Mouse (Mus musculus): ENCODE measurements at regions not wholly inside any gene's neighbourhood (a gene's known extent, or its start where the extent isn't known, plus 50 kb on each side); places are given as distances from the start of the nearest gene placed in this dataset.

DNA sequence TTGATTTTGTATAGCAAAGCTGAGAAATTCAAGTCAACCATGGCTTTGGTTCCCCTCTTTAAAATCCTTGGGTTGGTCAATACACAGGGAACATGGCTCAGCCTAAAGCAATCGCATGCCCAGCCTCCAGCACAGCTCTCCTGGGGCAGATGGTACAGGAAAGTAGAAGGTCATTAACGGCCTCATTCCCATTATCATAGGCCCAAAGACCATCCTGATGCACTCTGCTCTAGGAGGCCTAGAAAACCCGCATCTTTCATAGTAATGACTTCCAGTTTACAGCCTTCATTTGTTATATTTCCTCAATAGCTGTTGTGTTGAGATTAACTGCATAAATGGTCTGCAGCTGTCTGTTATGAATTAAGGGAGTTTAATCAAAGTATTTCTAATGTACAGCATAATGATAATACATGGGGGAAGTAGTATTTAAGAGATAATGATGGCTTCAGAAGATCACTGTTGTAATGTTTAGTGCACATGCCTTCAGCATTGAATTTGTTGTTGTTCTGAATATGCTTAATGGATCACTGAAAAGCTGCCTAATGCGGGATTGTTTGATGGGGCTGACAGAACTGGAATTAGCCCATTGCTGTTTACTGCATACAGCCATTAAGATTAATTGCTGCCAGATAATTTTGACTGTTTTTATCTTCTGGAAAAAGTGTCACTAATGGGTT is 329.8 kb upstream of the Pou3f3 start:
- no peak for TF ChIP-seq MXI1 (IDR thresholded peaks at IDR 0.05; ENCODE audit: low read depth, low read length)
- TF ChIP-seq CTCF (IDR thresholded peaks at IDR 0.05 in 2 of 3, conservative IDR thresholded peaks at IDR 0.05 in 1 of 3; ENCODE audit: control insufficient read depth in 1 of 3, insufficient read depth in 1 of 3, low read depth in 2 of 3, low read length in 3 of 3, poor library complexity in 1 of 3, severe bottlenecking in 1 of 3) = no peak
- TF ChIP-seq ZMIZ1 (IDR thresholded peaks at IDR 0.05; ENCODE audit: low read depth, low read length) = no peak
- TF ChIP-seq CHD1 (IDR thresholded peaks at IDR 0.05; ENCODE audit: low read depth, low read length) = no peak
- no peak for TF ChIP-seq USF2 (IDR thresholded peaks at IDR 0.05; ENCODE audit: borderline replicate concordance in 1 of 2, insufficient read depth in 1 of 2, low read depth in 1 of 2, low read length in 2 of 2)
- TF ChIP-seq ETS1 (IDR thresholded peaks at IDR 0.05; ENCODE audit: low read depth, low read length) = no peak
- TF ChIP-seq POLR2A (IDR thresholded peaks at IDR 0.05; ENCODE audit: control insufficient read depth in 1 of 2, insufficient read depth in 1 of 2, low read depth in 1 of 2, low read length in 2 of 2, poor library complexity in 1 of 2) = no peak
- TF ChIP-seq SMC3 (IDR thresholded peaks at IDR 0.05; ENCODE audit: low read depth, low read length) = no peak
- TF ChIP-seq GATA1 (IDR thresholded peaks at IDR 0.05; ENCODE audit: low read depth, low read length) = no peak

All from MEL (cell line).